Mouse (Mus musculus): Measurements from ENCODE around the gene Ccdc50. TPM values are rescaled to one million over a fixed set of nuclear protein-coding genes. Genes with fewer than 3 reads are reported as not detected.

Gene Ccdc50
- polyA plus RNA-seq (2016; fragmentation: Nextera tagmentation; extraction: Ambion mirVana): 66.4 and 71.6 TPM in 2 replicates

DNA sequence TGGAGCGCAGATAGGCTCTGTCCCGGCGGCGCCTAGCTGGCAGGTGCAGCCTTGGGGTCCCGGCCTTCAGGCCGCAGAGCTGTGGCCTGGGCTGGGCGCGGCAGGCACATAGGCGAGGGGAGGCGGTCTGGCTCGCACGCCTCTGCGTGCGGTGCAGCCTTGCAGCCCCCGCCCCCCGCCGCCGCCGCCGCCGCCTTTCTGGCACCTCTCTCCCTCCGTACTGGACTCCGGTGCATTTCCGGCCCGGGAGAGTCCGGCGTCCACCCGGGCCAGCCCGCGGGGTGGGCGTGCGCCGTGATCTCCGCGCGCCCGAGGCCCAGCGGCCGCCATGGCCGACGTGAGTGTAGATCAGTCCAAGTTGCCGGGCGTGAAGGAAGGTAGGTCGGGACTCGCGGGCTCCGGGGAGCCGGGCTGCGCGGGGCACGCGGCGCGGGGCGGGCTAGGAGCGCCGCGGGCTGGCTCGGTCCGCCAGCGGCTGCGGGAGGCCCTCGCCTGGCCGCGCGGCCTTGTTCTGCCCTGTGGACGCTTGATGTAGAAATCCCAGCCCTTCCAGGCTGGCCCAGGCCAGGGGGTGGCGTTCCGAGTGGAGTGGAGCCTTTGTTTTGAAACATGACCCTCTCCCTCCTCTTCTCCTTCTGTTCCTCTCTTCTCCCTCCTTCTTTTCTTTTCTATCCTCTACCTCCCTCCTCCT is at the start of gene Ccdc50:
Gene Ccdc50, plus strand, starts transcription at position 109 of the 691 bp plus-strand sequence.
- ATAC-seq (ENCODE audit: low FRiP score): peak; percentile 97
- H3K4me2 ChIP-seq (replicated peaks): peak within 1 kb of the TSS; percentile 71
- H3K27me3 ChIP-seq: no peaks in the 10 kb centered on the region
- no peaks in the 10 kb centered on the region for H3K9me3 ChIP-seq (replicated peaks)
- H3K4me3 ChIP-seq: peak within 1 kb of the TSS; percentile 93
- H3K4me1 ChIP-seq: peaks cover 25% of the 10 kb centered on the region
- H3K9ac ChIP-seq: peak within 1 kb of the TSS; percentile 98
- H3K36me3 ChIP-seq: no peaks in the 10 kb centered on the region
- WGBS: under 1% methylated on average over 58 of the region's 69 CpGs
- H3K27ac ChIP-seq: peak within 1 kb of the TSS; percentile 97

DNA sequence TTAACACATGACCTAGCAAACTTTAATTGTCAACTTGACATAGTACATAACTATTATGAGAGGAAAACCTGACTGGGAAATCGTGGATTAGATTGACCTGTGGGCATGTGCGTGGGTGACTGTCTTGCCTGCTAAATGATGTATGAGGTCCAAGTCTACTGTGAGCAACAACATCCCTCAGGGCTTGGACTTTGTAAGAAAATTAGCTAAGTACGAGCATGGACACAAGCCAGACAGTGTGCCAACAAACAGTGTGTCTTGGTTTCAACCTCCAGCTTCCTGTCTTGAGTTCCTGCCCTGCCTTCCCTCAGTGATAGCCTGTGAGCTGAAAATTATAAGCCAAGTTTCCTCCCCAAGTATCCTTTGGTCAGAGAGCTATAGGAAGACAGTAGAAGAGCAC is 41.1 kb upstream of the Ccdc50 start:
- Histone ChIP-seq H3K4me1 (no peaks in the 10 kb centered on the region), H3K9me3 (replicated peaks) (no peaks in the 10 kb centered on the region), H3K27me3 (no peaks in the 10 kb centered on the region), H3K36me3 (no peaks in the 10 kb centered on the region), H3K27ac (no peak overlapping the region), H3K4me3 (no peak overlapping the region), H3K4me2 (replicated peaks) (no peak overlapping the region), H3K9ac (no peak overlapping the region)
- 79% methylated on average over 3 of the region's 3 CpGs for WGBS
- ATAC-seq (ENCODE audit: low FRiP score): no peak

DNA sequence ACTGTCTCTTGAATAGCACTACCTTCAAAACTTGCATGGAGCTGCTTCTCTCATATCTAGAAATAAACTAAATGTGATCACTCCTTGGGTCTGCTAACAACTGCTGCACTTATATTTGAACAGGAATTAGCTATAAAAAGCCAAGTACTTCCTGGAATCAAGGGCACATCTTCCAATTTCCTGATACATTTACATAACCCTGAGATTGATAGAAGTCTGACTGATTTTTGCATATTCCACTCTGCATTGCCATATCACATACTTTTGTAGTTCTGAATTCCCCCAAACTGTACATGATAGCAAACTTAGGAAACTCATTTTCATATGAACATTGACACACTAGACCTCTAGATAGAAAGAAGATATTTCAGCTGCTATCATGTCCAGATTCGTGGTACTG is 40.3 kb upstream of the Ccdc50 start:
- Histone ChIP-seq H3K9me3 (replicated peaks) (no peaks in the 10 kb centered on the region), H3K9ac (no peak overlapping the region), H3K36me3 (no peaks in the 10 kb centered on the region), H3K4me3 (no peak overlapping the region), H3K4me2 (replicated peaks) (no peak overlapping the region), H3K27me3 (no peaks in the 10 kb centered on the region), H3K27ac (no peak overlapping the region), H3K4me1 (no peaks in the 10 kb centered on the region)
- no peak for ATAC-seq (ENCODE audit: low FRiP score)
- 82% methylated on average over 1 of the region's 1 CpGs for WGBS

DNA sequence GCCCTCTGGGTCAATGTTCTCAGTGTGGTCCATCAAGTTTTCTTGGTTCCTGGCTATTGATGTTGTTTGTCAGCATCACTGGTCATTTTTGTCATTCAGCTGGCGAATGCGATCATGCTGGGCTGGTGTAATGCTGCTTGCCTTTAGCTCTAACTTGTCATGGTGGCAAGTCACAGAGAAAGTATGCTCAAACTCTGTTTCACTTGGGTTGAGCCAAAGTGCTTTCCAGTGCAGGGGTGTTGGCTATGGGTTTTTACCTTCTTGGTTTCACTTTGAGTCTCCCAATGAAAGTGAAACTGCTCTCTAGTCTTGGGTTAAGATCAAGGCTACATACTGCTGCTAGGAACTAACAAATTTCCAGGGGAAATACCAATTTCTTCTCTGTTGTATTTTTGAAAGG is 39.4 kb upstream of the Ccdc50 start:
- no peaks in the 10 kb centered on the region for H3K36me3 ChIP-seq
- WGBS: 93% methylated on average over 2 of the region's 2 CpGs
- no peak for ATAC-seq (ENCODE audit: low FRiP score)

DNA sequence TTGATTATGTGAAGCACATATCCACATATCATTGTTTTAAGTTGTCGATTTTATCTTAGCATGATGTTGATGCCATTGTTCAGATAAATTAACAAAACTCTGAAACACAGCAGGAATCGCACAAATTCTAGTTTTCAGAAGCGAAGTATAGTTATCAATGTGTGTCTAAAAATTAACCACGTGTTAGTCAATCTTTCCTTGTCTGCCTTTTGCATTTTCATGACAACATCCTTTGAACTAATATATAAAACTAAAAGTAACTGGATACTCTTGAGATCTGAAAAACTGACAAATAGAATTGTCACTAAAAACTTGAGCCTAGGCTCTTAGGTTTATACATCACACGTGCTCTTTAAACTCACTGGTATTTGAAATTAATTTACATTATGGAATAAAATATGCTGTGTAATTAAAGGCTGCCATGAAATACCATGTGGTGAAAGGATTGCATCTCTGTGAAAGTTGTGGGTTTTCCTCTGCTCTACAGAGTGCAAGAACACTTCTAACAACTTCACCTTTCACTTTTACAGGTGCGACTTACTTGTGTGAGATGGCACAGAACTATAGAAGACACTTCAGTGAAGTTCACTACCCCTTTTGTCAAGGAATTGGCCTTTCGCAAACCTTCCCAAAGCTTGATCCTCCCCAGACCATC is 38.7 kb upstream of the Ccdc50 start:
- no peaks in the 10 kb centered on the region for H3K4me1 ChIP-seq
- H3K4me3 ChIP-seq: no peak overlapping the region
- no peak for ATAC-seq (ENCODE audit: low FRiP score)
- H3K9ac ChIP-seq: no peak overlapping the region
- H3K4me2 ChIP-seq (replicated peaks): no peak overlapping the region
- no peaks in the 10 kb centered on the region for H3K27me3 ChIP-seq
- no peaks in the 10 kb centered on the region for H3K36me3 ChIP-seq
- H3K9me3 ChIP-seq (replicated peaks): no peaks in the 10 kb centered on the region
- no peak overlapping the region for H3K27ac ChIP-seq
- WGBS: 91% methylated on average over 7 of the region's 7 CpGs

More for the DNA sequence above, 39.4 kb upstream of the Ccdc50 start:
- H3K27ac ChIP-seq: no peak overlapping the region
- no peaks in the 10 kb centered on the region for H3K4me1 ChIP-seq
- H3K9ac ChIP-seq: no peak overlapping the region
- no peaks in the 10 kb centered on the region for H3K27me3 ChIP-seq
- no peak overlapping the region for H3K4me3 ChIP-seq
- H3K4me2 ChIP-seq (replicated peaks): no peak overlapping the region
- H3K9me3 ChIP-seq (replicated peaks): no peaks in the 10 kb centered on the region

GRCm38 (mm10) chr16:27354464-27354863 is 34.2 kb upstream of the Ccdc50 start:
- no peaks in the 10 kb centered on the region for H3K36me3 ChIP-seq
- H3K4me1 ChIP-seq: no peaks in the 10 kb centered on the region
- H3K9ac ChIP-seq: no peak overlapping the region
- WGBS: 84% methylated on average over 2 of the region's 2 CpGs
- H3K27me3 ChIP-seq: no peaks in the 10 kb centered on the region
- no peak overlapping the region for H3K27ac ChIP-seq
- H3K4me3 ChIP-seq: no peak overlapping the region
- ATAC-seq (ENCODE audit: low FRiP score): no peak
- no peaks in the 10 kb centered on the region for H3K9me3 ChIP-seq (replicated peaks)
- H3K4me2 ChIP-seq (replicated peaks): no peak overlapping the region

GRCm38 (mm10) chr16:27360059-27360458 is 28.6 kb upstream of the Ccdc50 start:
- H3K27ac ChIP-seq: no peak overlapping the region
- no peaks in the 10 kb centered on the region for H3K36me3 ChIP-seq
- no peak overlapping the region for H3K9ac ChIP-seq
- no peaks in the 10 kb centered on the region for H3K9me3 ChIP-seq (replicated peaks)
- H3K27me3 ChIP-seq: no peaks in the 10 kb centered on the region
- ATAC-seq (ENCODE audit: low FRiP score): no peak
- no peak overlapping the region for H3K4me3 ChIP-seq
- 96% methylated on average over 1 of the region's 1 CpGs for WGBS
- no peaks in the 10 kb centered on the region for H3K4me1 ChIP-seq
- no peak overlapping the region for H3K4me2 ChIP-seq (replicated peaks)

DNA sequence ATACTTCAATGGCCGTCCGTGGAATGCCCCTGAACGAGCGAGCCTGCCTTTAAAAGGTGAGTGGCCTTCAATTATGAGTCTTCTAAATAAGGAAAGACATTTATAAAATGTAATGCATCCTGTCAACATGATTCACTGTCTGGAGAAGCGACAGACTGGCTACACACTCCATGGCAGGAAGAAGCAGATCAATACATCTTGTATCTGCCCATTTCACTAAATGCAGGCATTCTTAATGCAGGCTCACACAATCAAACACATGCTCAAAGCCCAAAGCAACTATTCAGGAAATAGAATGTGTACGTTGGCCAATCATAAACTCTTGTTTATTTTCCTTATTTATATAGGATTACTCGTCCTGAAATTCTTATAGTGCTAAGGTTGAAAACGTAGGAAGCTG is 18.5 kb upstream of the Ccdc50 start, which contains the start of gene Uts2b:
Gene Uts2b, minus strand, starts transcription at position 49 of the 400 bp plus-strand sequence.
- 75% methylated on average over 8 of the region's 8 CpGs for WGBS
- no peak for ATAC-seq (ENCODE audit: low FRiP score)
- no peak within 1 kb of the TSS for H3K4me2 ChIP-seq (replicated peaks)
- no peaks in the 10 kb centered on the region for H3K4me1 ChIP-seq
- H3K27ac ChIP-seq: no peak within 1 kb of the TSS
- no peaks in the 10 kb centered on the region for H3K36me3 ChIP-seq
- H3K27me3 ChIP-seq: no peaks in the 10 kb centered on the region
- H3K9me3 ChIP-seq (replicated peaks): no peaks in the 10 kb centered on the region
- H3K4me3 ChIP-seq: no peak within 1 kb of the TSS
- H3K9ac ChIP-seq: no peak within 1 kb of the TSS

DNA sequence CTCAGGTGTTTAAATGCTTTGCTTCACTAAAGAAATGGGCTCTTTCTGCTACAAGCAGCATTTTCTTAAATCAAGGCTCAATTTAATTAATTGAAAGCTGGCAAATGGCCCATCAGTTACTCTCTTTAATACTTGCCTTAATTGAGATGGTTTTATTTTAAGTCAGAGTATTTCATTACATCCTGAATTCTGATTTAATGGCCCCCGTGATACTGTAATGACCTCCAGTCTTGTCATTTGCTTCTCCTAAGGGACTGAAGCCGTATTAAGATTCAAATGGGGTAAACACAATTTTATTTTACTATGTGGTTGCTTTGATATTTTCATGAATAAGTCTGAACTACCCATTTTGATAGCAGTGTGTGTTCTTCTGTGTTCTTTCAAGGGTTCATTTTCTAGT is 18.0 kb upstream of the Ccdc50 start:
- Histone ChIP-seq H3K9me3 (replicated peaks) (no peaks in the 10 kb centered on the region), H3K4me2 (replicated peaks) (no peak overlapping the region), H3K9ac (no peak overlapping the region), H3K27ac (no peak overlapping the region), H3K27me3 (no peaks in the 10 kb centered on the region), H3K4me1 (no peaks in the 10 kb centered on the region), H3K36me3 (no peaks in the 10 kb centered on the region), H3K4me3 (no peak overlapping the region)
- WGBS: 70% methylated on average over 2 of the region's 2 CpGs
- no peak for ATAC-seq (ENCODE audit: low FRiP score)

DNA sequence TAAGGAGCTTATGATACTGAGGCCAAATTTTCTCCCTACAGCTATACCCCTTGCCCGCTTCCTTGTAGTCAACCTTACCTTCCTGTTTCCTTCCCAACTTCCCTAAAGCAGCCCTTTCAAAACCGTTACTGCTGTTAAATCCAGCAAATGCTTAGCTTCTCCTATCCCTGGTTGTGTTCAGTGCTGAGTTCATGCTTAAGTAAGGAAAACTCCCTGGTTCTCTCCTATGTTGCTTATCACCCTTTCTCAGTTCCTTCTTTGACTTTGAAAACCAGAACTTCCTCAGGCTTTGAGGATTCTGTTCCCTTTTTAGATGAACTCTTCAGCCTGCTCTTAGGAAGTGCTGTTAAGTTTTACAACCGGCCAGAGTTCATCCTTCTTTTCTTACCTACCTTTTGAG is 14.5 kb upstream of the Ccdc50 start:
- H3K36me3 ChIP-seq: no peaks in the 10 kb centered on the region
- 83% methylated on average over 3 of the region's 3 CpGs for WGBS
- H3K4me3 ChIP-seq: no peak overlapping the region
- no peak for ATAC-seq (ENCODE audit: low FRiP score)
- H3K27ac ChIP-seq: no peak overlapping the region
- H3K27me3 ChIP-seq: no peaks in the 10 kb centered on the region
- H3K4me2 ChIP-seq (replicated peaks): no peak overlapping the region
- no peak overlapping the region for H3K9ac ChIP-seq
- no peaks in the 10 kb centered on the region for H3K4me1 ChIP-seq
- H3K9me3 ChIP-seq (replicated peaks): no peaks in the 10 kb centered on the region

DNA sequence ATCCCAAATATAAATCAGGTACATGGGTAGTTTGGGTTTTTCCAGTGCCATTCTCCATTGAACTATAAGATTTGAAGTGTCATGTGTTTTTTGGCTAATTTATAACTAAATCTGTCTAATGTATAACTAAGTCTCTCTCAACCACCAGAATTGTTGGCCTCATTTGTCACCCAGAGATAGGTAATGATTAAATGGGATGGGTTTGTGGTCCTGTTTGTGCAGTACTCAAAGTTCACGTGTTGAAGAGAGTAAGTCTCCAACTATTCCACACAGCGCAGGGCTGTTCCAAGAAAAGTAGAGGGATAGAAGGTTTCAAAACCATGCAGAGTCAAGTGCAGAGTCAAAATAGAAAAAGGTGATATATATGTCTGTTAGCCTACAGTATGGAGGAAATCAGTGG is 13.4 kb upstream of the Ccdc50 start:
- 79% methylated on average over 2 of the region's 2 CpGs for WGBS
- H3K9ac ChIP-seq: no peak overlapping the region
- ATAC-seq (ENCODE audit: low FRiP score): no peak
- H3K9me3 ChIP-seq (replicated peaks): no peaks in the 10 kb centered on the region
- H3K4me1 ChIP-seq: no peaks in the 10 kb centered on the region
- no peak overlapping the region for H3K4me2 ChIP-seq (replicated peaks)
- no peaks in the 10 kb centered on the region for H3K27me3 ChIP-seq
- no peak overlapping the region for H3K4me3 ChIP-seq
- H3K27ac ChIP-seq: no peak overlapping the region
- H3K36me3 ChIP-seq: no peaks in the 10 kb centered on the region

DNA sequence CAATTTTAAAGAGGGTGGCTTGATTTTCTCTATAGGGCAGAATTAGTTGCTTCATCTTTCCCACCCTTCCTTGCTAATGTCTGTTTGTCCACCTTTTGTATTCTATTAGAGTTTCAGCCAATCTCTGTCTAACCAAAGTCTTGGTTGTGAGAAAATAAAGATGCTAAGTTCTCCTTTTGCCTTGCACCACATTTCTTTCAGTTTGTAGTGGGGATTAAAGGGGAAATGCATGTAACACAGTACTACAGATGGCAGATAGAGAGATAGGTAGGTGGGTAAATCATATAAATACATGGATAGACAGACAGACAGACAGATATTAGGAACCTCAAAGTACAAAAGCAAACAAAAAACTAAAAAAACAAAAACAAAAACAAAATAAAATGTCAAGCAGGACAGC is 12.1 kb upstream of the Ccdc50 start:
- Histone ChIP-seq H3K27me3 (no peaks in the 10 kb centered on the region), H3K4me2 (replicated peaks) (no peak overlapping the region), H3K4me3 (no peak overlapping the region), H3K4me1 (no peaks in the 10 kb centered on the region), H3K27ac (no peak overlapping the region), H3K9me3 (replicated peaks) (no peaks in the 10 kb centered on the region), H3K9ac (no peak overlapping the region), H3K36me3 (no peaks in the 10 kb centered on the region)
- ATAC-seq (ENCODE audit: low FRiP score): no peak

DNA sequence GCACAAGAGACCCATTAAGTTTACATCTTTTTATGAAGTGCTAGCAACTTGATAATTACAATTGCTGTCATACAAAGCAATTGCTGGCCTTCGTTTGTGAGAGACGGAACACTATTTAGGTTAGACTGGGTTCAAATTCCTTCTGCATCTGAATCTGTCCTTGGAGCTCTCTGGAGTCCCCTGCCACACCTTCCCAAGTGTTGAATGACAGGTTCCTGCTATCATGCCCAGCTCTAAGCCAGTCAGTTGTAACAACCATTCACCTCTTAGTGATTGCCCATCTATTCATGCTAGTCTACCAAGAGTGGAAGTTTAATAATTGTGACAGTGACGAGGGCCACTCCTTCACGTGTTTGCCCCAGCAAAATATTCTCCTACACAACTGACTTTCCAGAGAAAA is 6.5 kb upstream of the Ccdc50 start:
- Histone ChIP-seq H3K9me3 (replicated peaks) (no peaks in the 10 kb centered on the region), H3K36me3 (no peaks in the 10 kb centered on the region), H3K27ac (no peak overlapping the region), H3K27me3 (no peaks in the 10 kb centered on the region), H3K9ac (no peak overlapping the region), H3K4me2 (replicated peaks) (no peak overlapping the region), H3K4me3 (no peak overlapping the region), H3K4me1 (no peaks in the 10 kb centered on the region)
- no peak for ATAC-seq (ENCODE audit: low FRiP score)
- 82% methylated on average over 4 of the region's 4 CpGs for WGBS

All from hindbrain, embryonic 12.5 days (tissue).